Mouse (Mus musculus) cortical plate, adult 2 months (tissue): ENCODE data around the gene Baiap2.

Experiments used
- CTCF ChIP-seq: fragments of 200-500 bp; IDR thresholded peaks from 2 replicates; pipeline ENCODE4 v1.5.1; 2011; ENCODE audit warnings: mild to moderate bottlenecking, control low read depth, low read length; ENCODE audit not compliant: insufficient read depth; ENCODE audit errors: extremely low read depth
- POLR2A ChIP-seq: fragments of 200-500 bp; IDR thresholded peaks from 2 replicates; pipeline ENCODE4 v1.6.1; 2011; ENCODE audit warnings: mild to moderate bottlenecking, low read length, control low read depth; ENCODE audit not compliant: insufficient read depth; ENCODE audit errors: extremely low read depth

- TF ChIP-seq CTCF (no peak), POLR2A (no peak)
Measured at GRCm38 (mm10) chr11:120039581-120039980, 97.0 kb downstream of the Baiap2 start.
